Mouse (Mus musculus) spleen, adult 12 weeks (tissue): ENCODE measurements around the gene Tbl1xr1.

Source experiments
- DNase-seq: peaks from one replicate; pipeline ENCODE4 v3.0.0; 2022; ENCODE audit warnings: low spot score

Tbl1xr1 gene

GRCm38 (mm10) chr3:22076561-22076935, at the start of gene Tbl1xr1:
Gene Tbl1xr1 (plus strand): TSS chr3:22076652.
- peak; percentile 78 for DNase-seq

GRCm38 (mm10) chr3:22038004-22038403, 38.4 kb upstream of the Tbl1xr1 start:
- no peak for DNase-seq

DNA sequence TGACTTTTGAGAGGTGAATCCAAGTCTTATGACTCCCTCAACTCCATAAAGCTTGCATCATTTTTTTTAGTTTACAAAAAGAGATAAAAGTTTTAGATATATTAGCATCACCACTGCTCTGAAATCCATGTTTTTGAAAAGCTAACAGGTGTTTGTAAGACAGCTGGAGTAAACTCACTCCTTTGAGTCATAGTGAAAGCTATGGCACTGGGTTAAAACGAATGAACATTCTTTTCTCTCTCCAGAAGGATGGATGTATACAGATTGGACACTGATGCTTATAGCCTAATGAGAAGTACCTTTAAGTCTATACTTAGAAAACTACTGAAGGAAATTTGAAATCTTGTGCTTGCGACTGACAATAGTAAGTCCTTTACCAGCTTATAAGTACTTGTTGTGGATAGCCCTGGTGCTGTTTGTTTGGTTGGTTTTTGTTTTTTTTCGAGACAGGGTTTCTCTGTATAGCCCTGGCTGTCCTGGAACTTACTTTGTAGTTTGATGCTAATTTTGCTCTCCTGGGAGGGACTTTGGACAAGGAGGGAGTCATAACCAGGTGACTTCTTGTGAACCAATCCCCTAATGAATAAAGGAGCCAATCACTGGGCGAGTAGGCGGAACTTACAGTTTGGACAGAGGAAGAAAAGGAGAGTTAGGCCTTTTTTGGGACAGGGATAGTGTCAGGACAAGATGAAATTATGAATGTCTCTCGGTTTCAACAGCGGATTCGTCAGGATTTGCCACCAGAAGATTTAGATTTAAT, 37.2 kb upstream of the Tbl1xr1 start:
- no peak for DNase-seq

DNA sequence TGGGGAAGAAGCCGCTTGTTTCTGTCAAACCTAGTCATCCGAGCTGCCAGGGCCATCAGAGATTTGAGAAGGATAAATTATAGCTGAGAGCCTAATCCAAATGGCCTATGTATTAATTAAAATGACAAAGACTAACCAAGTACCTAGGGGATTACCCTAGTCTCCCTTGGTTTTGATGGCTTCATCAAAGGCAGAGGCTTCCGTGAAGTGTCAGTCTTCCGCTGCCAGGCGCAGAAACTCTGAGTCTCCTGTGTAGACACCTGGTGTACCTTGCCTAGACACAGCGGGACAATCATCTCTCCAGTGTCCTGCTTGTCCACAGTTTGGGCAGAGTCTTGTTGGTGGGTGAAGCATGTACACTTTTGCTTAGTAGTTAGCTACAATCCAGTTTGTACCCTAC, 35.8 kb upstream of the Tbl1xr1 start:
- no peak for DNase-seq

GRCm38 (mm10) chr3:22047203-22047602, 29.2 kb upstream of the Tbl1xr1 start:
- DNase-seq, result no peak

- no peak for DNase-seq
Measured at GRCm38 (mm10) chr3:22056664-22057328, 19.7 kb upstream of the Tbl1xr1 start.

DNA sequence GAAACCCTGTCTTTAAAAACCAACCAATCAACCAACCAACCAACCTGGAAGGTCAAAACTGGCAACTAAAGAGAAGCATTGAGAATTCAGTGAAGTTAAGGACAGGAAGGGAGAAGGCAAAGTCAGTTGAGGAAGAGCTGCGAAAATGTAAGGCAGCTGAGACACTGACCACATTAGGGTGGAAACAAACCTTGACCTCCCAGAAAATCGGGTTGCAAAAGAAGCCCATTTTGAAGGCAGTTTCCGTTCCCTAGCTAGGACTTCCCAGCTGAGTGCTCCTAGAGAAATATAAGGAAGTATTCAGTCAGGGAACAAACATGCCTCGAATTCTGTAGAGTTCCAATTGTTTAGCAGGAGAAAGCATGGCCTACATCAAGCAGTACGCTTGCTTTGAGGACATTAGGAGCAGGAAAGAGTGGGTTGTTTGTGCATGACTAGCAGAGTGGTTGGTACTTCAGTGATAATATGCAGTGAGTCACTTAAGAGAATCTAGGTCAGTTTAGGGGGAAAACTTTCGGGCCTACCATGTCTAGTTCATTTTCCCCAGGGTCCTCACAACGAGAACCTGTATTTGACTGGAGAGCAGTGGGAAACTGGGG, 18.1 kb upstream of the Tbl1xr1 start:
- DNase-seq, result no peak

GRCm38 (mm10) chr3:22061163-22061562, 15.3 kb upstream of the Tbl1xr1 start:
- DNase-seq, result no peak

- no peak for DNase-seq
Measured at GRCm38 (mm10) chr3:22068621-22069020, 7.8 kb upstream of the Tbl1xr1 start.

DNA sequence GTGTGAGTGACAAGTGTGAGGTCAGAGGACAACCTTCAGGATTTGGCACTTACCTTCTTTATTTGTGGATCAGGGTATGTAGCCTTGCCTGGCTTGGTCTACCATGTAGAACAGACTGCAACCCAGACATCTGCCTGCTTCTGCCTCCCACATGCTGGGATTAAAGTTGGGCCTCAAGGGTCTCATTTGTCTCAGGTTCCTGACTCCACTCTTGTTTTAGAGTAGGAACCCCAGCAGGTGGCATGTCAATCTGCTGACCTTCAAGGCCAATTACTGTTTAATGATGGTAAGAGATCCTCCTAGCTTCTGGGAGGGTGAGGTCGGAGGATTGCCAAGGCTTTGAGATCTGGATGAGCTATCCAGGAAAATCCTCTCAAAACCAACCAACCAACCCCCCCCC, 2.5 kb upstream of the Tbl1xr1 start:
- DNase-seq, result no peak

DNA sequence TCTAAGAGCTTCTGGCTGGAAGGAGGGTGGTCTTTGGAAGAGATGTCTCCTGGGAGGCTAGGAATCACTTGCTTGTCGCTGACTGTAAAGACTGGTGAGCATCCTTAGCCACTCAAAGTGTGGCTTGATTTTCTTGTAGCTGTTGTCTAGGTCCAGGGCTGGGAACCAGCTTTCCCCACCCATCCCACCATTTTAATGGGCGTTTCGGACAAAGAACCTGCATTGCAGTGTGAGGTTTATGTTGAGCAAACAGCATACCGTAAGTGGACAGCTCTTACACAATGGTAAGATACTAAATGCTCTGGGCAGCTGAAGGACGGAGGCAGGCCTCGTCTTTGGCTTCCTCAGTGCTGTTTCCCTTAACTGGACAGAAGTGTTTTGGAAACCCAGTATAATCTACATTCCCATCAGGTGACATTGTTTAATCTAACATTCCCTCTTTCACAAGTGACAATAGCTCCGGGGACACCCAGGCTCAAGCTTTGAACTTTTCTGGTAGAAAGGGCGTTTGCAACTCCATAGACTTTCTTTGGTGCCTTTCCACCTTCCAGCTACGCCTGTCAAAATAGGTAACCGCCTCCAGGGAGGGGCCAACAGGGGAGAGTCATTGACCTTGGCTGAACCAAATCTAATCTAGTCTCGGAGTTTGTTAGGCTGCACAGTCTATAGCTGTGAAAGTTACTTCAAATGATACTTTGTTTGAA, 1.7 kb upstream of the Tbl1xr1 start:
- DNase-seq, result peak; percentile 23

DNA sequence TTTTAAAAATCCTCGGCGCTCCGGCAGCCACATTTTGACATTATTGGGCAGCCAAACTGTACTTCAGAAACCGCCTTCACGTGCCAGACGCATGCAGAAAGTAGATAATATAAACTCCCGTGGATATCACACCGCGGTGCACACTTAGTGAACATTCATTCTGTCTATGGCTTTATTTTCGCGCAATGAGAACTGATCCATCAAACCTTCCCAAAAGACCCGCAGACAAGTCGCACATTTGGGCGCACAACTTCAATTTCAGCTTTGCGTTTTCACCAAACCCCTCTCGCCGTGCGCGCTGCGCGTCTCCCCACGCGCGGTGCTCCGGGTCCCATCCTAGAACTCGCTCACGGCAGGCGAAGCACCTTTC, 950 bp upstream of the Tbl1xr1 start:
- no peak for DNase-seq

DNA sequence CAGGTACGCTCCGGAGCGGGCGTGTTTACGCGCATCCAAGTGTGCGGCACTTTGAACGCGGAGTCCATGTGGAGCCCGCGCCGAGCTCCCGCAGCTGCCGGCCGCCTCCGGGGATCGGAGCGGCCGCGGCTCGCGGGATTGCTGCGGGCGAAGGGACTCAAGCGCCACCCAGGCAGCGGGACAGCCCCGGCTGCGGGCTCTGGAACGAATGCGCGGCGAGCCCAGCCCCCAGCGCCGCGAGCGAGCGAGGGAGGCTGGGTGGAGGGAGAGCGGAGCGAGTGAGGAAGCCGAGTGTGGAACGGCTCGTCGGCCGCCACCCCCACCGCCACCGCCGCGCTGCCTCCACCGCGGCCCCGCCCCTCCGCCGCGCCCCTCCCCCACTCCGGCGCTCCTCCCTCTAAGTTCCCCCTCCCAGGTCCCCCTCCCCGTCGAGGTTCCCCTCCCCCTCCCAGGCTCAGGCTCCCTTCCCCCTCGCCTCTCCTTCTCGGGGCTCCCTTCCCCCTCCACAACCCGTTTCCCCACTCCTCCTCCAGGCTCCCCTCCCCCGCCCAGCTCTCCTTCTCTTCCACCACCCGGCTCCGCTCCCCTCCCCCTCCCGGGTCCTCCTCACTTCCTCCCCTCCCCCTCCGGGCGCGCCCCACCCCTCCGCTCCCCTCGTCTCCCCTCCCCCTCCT, 428 bp upstream of the Tbl1xr1 start:
- DNase-seq, result peak; percentile 70

GRCm38 (mm10) chr3:22076936-22077656, 644 bp downstream of the Tbl1xr1 start:
- DNase-seq, result peak; percentile 44

- no peak for DNase-seq
Measured at GRCm38 (mm10) chr3:22077657-22078475, 1.4 kb downstream of the Tbl1xr1 start.

GRCm38 (mm10) chr3:22078529-22078928, 2.1 kb downstream of the Tbl1xr1 start:
- no peak for DNase-seq

DNA sequence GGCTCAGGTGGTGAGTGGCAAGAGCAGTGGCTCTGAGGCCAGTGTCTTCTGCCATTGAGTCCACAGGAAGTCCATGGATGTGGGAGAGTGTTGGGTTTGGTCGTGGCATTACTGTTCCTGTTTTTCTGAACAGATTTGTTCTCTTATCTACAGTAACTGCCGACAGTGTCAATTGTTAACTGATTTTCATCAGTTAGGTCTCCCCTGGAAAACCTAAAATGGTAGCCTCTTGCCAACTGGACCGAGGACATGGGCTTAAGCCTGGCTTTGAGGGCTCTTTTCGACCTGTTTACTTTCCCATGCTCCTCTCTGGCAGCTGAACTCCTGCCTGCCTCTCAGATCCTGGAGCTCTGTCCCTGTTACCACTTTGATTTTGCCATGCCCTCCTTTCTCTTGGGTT, 5.4 kb downstream of the Tbl1xr1 start:
- no peak for DNase-seq

- DNase-seq, result no peak
Measured at GRCm38 (mm10) chr3:22082823-22083222, 6.4 kb downstream of the Tbl1xr1 start.

GRCm38 (mm10) chr3:22084222-22084996, 8.0 kb downstream of the Tbl1xr1 start:
- DNase-seq, result no peak

DNA sequence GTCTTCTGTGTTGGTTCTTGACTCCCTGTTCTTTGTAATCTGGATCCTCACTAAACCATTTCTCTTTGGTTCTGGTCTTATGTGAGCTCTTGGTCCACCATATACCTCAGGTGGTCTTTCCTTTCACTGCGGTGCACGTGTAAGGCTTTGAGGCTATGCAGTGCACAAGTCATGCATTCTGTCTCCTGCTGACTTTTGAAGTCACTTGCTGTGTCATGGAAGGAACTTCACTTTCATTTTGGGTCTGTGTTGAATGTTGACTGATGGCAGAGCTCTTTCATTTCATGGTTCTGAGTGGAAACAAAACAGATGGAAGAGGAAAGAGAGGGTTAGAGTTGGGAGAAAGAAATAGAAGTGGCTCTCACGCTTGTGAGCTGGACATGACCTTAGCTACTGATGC, 13.4 kb downstream of the Tbl1xr1 start:
- DNase-seq, result no peak
